Mouse (Mus musculus): ENCODE measurements around the gene Prmt7. TPM values are rescaled to one million over a fixed set of nuclear protein-coding genes. Genes with fewer than 3 reads are reported as not detected.
A peak's percentile ranks its signal among the peaks of the same experiment; 100 is the strongest.

The Prmt7 gene
- total RNA-seq, 1 experiment from 2014 or later = 28.4 TPM

- no peak for DNase-seq
These were observed 8.9 kb downstream of the Prmt7 start for GRCm38 (mm10) chr8:106219620-106220019.

DNA sequence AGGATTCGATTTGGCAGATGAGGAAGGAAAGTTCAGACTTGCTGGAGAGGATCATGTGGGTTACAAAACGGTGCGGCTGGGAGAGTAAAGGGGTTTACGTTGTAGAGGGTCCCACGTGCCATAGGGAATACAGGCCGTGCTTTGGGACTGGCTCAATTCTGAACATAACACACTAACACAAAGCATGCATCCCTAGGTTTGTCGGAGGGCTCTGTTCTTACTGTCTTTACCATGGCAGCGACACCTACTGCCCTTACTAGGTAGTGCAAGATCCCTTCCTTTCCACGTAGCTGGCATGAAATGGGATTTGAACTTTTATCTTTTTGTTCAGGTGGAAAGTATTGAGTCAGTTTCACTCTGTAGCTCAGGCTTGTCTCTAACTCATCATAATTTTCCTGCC is 15.9 kb downstream of the Prmt7 start:
- DNase-seq = peak; percentile 25

DNA sequence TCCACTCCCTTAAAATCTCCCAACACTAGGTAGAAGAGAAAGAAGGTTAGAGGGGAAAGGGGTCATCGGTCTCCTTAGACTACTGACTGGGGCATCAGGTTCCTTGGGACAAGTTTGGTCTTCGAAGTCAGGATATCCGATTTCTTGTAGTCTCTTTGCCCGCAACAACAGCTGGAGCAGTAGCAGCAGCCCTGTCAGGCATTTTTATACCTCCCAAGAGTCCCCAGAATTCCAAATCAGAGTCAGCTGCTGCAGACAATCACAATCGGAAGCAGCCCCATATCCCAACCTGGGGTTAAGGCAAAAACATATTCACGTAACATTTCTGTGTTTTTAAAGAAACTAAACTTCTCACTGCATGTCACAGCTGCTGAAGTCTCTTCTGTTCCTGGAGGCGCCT is 20.8 kb downstream of the Prmt7 start:
- no peak for DNase-seq

- DNase-seq = no peak
These were observed 22.0 kb downstream of the Prmt7 start for GRCm38 (mm10) chr8:106232751-106233150.

DNA sequence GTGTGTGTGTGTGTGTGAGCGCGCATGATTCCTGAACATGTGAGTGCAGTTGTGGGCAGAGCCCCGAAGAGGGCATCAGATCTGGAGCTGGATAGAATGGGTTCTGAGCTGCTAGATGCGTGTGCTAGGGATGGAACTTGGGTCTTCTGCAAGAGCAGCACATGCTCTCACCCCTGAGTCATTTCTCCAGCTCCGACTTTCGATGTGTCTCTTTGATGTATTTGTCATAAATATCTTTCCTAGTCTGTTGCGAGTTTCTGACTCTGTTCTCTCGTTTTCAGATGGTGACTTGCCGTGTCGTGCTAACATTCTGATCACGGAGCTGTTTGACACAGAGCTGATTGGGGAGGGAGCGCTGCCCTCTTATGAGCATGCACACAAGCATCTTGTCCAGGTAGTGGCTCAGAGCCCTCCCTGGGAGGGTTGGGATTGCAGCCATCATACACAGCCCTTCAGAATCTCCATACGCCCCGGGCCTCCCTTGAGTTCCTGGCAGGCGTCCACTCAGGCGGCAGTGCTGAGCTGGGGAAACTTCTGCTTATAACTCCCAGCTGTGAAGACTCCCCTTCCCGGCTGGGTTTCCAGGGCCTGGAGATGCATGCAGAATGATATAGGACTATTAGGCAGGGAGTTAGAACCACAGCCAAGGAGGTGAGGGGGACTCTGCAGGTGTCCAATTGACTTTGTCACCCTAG is 24.0 kb downstream of the Prmt7 start:
- DNase-seq = no peak

- no peak for DNase-seq
These were observed 26.4 kb downstream of the Prmt7 start for GRCm38 (mm10) chr8:106237106-106237505.

DNA sequence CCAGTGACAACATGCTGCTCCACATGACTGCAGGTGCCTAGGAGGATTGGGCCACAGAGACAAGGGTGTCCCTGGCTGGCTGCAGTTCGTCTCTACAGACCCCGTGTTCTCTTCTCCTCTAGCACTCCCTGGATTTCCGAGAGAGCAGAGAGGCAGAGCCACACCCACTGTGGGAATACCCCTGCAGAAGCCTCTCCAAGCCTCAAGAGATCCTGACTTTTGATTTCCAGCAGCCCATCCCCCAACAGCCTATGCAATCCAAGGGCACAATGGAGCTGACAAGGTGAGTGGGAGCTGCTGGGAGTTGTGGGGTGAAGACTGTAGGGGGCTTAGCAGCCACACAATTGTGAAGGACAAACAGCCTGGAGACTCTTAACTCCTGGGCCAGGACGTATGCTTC is 39.5 kb downstream of the Prmt7 start:
- DNase-seq = no peak

DNA sequence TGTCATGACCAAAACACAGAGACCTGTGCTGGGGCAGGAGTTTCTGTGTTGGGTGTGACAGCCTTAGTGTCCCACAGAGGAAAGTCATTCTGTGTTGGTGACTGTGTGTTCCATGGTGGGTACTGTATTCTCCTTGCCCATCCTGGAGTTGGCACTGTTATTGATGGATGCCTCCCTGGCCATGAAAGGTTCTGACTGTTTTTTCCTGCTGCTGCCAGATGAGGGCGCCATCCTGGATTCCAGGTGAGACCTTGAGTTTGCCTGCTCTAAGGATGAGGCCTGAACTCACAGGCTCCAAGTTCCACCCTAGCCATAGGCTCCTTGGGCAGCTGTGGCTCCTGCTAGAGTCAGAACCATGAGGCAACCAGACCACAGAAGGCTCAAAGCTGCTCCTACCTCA is 47.4 kb downstream of the Prmt7 start:
- no peak for DNase-seq

- no peak for DNase-seq
These were observed 49.0 kb downstream of the Prmt7 start for GRCm38 (mm10) chr8:106259579-106260255.

DNA sequence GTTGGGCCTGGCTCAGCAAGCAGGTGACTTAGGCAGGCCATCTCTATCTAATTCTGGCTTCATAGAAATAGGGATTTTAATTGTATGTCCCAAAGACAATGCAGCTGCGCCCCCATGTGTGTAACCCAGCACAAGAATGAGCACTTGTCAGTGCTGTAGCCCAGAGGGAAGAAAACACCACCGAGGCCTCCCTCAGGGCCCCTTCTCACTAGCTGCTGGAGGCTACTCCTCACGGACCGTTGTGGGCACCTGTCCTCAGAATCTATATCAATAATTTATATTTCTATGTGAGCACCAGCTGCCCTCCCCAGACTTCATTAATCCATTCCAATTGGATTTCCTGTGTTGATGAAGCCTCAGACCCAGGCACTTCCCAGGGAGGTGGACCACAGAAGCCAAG is 50.2 kb downstream of the Prmt7 start:
- no peak for DNase-seq

DNA sequence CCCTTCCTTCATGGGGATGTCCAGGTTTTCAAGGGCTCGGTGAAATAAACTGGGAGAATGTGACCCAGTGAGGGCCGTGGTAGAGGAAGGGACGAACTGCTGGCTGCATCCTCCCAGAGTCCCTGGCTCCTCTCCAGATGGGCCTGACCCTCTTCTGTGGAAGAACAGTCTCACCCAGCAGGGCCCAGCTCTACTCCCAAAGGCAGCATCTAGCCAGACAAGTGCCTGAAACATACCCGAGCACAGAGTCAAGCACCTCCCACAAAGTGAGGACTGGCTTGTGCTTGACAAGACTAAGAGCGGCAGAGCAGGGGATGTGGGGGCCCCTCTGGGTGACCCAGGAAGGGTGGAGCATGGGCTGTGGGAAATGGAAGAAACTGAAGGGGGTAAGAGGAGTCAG is 51.6 kb downstream of the Prmt7 start:
- DNase-seq = no peak

DNA sequence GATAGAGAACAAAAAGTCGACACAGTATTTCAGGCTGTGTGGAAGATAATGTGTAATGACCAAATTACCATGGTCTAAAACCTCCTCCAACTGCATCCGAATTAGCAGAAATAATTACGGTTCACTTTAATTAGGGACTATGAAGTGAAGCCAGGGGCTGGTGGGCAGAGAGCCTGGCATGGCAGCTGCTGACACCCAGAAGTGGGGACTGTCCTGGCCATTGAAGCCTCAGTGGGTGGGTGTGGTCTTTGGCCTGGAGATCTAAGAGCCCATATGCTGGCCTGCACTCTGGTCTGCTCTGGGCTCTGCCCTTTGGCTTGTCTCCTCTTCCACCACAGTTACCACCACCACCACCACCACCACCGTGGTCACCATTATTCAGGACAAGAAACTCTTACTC is 53.2 kb downstream of the Prmt7 start:
- DNase-seq = no peak

GRCm38 (mm10) chr8:106265398-106265797 is 54.7 kb downstream of the Prmt7 start:
- DNase-seq = no peak

DNA sequence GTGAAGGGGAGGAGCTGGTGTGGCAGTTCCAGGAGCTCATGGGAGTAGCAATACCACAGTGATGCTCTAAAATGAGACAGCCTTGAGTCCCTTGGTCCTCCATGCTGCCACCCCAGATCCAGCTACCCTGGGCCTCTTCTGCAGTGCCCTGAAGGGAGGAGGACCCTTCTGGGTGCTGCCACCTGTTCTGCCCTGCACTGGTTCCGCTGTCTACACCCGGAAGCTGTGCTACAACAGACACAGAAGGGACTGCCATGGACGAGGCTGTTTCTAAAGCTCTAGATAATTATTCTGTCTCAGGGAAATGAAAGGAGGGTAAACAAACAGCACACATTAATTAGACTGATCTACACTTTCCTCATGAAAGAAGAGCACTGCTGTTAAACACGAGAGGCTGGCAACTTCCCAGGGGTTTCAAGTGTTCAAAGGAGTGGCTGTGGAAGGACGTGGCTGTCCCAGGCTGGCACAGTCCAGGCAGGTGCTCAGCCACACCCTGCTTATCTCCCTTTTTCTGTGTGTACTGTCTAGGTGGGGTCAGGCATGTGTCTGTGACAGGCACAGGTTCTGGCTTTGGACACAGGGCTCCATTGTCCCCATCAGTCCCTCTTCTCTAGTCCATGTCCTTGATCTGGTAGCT is 58.1 kb downstream of the Prmt7 start:
- no peak for DNase-seq

GRCm38 (mm10) chr8:106270804-106271203 is 60.1 kb downstream of the Prmt7 start:
- no peak for DNase-seq

DNA sequence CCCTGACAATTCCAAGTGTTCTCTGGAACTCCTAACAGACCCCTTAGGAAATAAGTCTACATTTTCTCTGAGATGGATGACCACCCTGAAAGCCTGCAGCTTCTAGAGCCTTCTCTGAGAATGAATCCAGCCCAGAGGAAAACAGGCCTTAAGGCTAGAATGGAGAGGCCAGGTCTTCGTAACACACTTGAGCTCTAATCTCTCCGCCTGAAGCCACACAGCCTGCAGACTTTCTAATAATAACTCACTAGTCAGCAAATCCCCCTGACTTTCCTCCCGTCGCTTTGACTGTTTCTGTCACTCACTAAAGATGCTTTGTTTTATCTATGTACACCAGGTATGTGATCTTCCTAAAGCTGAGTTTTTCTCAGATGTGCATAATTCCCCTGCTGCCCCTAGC is 60.6 kb downstream of the Prmt7 start:
- no peak for DNase-seq

- no peak for DNase-seq
These were observed 62.7 kb downstream of the Prmt7 start for GRCm38 (mm10) chr8:106273468-106273867.

- DNase-seq = no peak
These were observed 66.1 kb downstream of the Prmt7 start for GRCm38 (mm10) chr8:106276709-106277317.

- no peak for DNase-seq
These were observed 67.8 kb downstream of the Prmt7 start for GRCm38 (mm10) chr8:106278367-106279042.

DNA sequence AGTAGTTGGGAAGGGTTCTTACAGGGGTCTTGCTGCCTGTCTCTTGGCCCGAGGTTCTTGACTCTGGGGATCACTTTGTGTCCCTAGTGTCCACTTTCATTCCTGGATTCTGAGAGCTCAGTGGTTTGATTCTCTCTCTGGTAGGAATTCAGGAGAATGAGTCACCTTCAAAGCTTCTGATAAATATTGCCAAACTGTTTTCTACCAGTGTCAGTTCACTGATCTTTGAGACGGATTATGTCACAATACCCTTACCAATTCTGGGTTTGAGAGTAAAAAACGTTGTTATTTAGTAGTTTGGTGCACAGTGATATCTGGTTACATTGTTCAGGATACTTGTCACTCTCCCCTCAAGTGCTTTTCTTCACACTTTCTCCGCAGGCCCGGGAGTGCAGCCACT is 69.4 kb downstream of the Prmt7 start:
- DNase-seq = no peak

GRCm38 (mm10) chr8:106280844-106281243 is 70.1 kb downstream of the Prmt7 start:
- DNase-seq = no peak

- no peak for DNase-seq
These were observed 76.7 kb downstream of the Prmt7 start for GRCm38 (mm10) chr8:106287445-106287844.

- no peak for DNase-seq
These were observed 78.0 kb downstream of the Prmt7 start for GRCm38 (mm10) chr8:106288732-106289131.
